Mouse (Mus musculus) frontal cortex, postnatal 25 days (tissue): ENCODE data around the gene Gadd45a.

ENCODE experiments used
- DNase-seq, 2 experiments: peaks; one replicate each; pipeline ENCODE4 v3.0.0; 2022; ENCODE audit warnings: low spot score in 2 of 2

Gene Gadd45a

GRCm38 (mm10) chr6:66985500-66985899 lies 51.8 kb downstream of the Gadd45a start:
- DNase-seq: no peak
